Mouse (Mus musculus): Measurements from ENCODE around the gene Klk14. TPM values are rescaled to one million over a fixed set of nuclear protein-coding genes. Genes with fewer than 3 reads are reported as not detected.
"Not testable (repeated sequence)": the region's sequence is repeated elsewhere in the genome, so short reads cannot be mapped to it uniquely, and the experiment has no call there.

Gene Klk14
- total and polyA plus RNA-seq, 2 experiments from 2014 or later = not detected

DNA sequence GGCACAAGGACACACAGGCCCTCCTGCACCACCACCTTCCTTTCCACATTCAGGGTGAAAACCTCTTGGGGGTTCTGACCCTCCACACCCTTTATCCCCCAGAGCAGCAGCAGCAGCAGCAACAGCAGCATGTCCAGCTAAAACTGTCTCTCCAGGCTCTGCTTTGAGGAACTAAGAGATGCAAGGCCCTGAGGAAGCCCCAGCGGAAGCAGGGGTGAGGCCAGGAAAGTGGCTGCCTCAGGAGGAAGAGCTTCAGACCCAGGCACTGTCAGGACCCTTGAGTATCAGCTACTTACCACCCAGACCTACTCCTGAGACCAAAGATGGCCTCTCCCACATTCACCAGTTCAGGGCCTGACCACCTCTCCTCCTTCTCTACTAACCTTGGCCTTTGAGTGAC, 30.2 kb upstream of the Klk14 start, which contains the start of gene Siglece:
Gene Siglece (minus strand): TSS at position 160 of the 400 bp plus-strand sequence.
- Histone ChIP-seq H3K36me3 (replicated peaks; ENCODE audit: control insufficient read depth, insufficient read depth, low read length) (no peaks in the 10 kb centered on the region), H3K4me2 (ENCODE audit: low read depth, low read length) (no peak within 1 kb of the TSS), H3K4me1 (ENCODE audit: control insufficient read depth, insufficient read depth) (no peaks in the 10 kb centered on the region), H3K9me3 (replicated peaks; ENCODE audit: control insufficient read depth, low read length) (no peaks in the 10 kb centered on the region), H3K27me3 (ENCODE audit: control insufficient read depth, insufficient read depth, low read length) (no peaks in the 10 kb centered on the region), H3K9ac (replicated peaks; ENCODE audit: low read depth, low read length) (no peak within 1 kb of the TSS), H3K27ac (ENCODE audit: low read depth) (no peak within 1 kb of the TSS), H3K4me3 (ENCODE audit: low read depth, low read length) (no peak within 1 kb of the TSS)
- DNase-seq (ENCODE audit: low spot score) (no peak), ATAC-seq (ENCODE audit: insufficient read depth, low read depth) (no peak)
- 65% methylated on average over 1 of the region's 1 CpGs for WGBS
- TF ChIP-seq EP300 (IDR thresholded peaks at IDR 0.05; ENCODE audit: low read depth) (no peak), CTCF (IDR thresholded peaks at IDR 0.05; ENCODE audit: low read depth) (no peak)

DNA sequence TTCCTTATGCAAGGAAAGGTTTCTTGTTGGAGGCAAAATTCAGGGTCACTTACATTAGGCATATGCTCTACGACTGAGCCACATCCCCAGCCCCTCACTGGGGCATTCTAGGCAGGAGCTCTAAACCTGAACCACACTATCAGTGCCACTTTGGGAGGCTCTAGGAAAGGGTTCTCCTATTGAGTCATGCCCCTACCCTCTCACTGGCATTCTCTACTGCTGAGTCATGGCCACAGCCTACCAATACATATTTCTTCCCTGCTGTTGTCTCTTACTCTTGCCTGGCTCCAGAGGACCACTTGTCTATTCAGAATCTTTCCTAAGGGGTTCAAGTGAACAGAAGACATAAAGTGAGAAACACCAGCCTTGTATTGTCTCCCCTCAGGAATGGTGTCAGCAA, 27.4 kb upstream of the Klk14 start:
- ATAC-seq (ENCODE audit: insufficient read depth, low read depth) (no peak), DNase-seq (ENCODE audit: low spot score) (no peak)
- H3K27ac ChIP-seq (ENCODE audit: low read depth) = no peak overlapping the region
- H3K4me2 ChIP-seq (ENCODE audit: low read depth, low read length) = no peak overlapping the region
- H3K4me1 ChIP-seq (ENCODE audit: control insufficient read depth, insufficient read depth) = no peaks in the 10 kb centered on the region
- no peak overlapping the region for H3K4me3 ChIP-seq (ENCODE audit: low read depth, low read length)
- 59% methylated on average over 1 of the region's 1 CpGs for WGBS
- H3K9me3 ChIP-seq (replicated peaks; ENCODE audit: control insufficient read depth, low read length) = no peaks in the 10 kb centered on the region
- TF ChIP-seq EP300 (IDR thresholded peaks at IDR 0.05; ENCODE audit: low read depth) = no peak
- TF ChIP-seq CTCF (IDR thresholded peaks at IDR 0.05; ENCODE audit: low read depth) = no peak
- no peaks in the 10 kb centered on the region for H3K27me3 ChIP-seq (ENCODE audit: control insufficient read depth, insufficient read depth, low read length)
- H3K9ac ChIP-seq (replicated peaks; ENCODE audit: low read depth, low read length) = no peak overlapping the region
- no peaks in the 10 kb centered on the region for H3K36me3 ChIP-seq (replicated peaks; ENCODE audit: control insufficient read depth, insufficient read depth, low read length)

DNA sequence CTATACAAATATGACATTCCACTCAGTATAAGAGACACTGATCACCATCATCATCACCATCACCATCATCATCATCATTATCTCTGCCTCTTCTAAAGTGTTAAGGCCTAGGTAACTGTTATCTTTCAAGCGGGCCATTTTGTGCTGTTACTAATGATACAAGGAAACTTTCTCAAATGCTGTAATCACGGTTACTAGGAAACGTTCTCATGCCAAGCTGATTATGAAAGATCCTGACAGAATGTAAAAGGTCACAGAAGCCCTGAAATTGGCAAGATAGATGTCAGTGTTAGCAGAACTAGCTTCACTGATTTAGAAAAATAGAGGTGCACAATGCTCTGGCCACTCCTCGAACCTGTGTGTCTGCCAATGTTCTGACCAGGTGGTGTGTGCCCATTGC, 23.0 kb upstream of the Klk14 start:
- H3K9ac ChIP-seq (replicated peaks; ENCODE audit: low read depth, low read length); H3K36me3 ChIP-seq (replicated peaks; ENCODE audit: control insufficient read depth, insufficient read depth, low read length); H3K4me1 ChIP-seq (ENCODE audit: control insufficient read depth, insufficient read depth); DNase-seq (ENCODE audit: low spot score); H3K4me3 ChIP-seq (ENCODE audit: low read depth, low read length); H3K9me3 ChIP-seq (replicated peaks; ENCODE audit: control insufficient read depth, low read length); H3K27ac ChIP-seq (ENCODE audit: low read depth); H3K4me2 ChIP-seq (ENCODE audit: low read depth, low read length); ATAC-seq (ENCODE audit: insufficient read depth, low read depth); H3K27me3 ChIP-seq (ENCODE audit: control insufficient read depth, insufficient read depth, low read length): not testable (repeated sequence)
- WGBS = 72% methylated on average over 4 of the region's 4 CpGs

DNA sequence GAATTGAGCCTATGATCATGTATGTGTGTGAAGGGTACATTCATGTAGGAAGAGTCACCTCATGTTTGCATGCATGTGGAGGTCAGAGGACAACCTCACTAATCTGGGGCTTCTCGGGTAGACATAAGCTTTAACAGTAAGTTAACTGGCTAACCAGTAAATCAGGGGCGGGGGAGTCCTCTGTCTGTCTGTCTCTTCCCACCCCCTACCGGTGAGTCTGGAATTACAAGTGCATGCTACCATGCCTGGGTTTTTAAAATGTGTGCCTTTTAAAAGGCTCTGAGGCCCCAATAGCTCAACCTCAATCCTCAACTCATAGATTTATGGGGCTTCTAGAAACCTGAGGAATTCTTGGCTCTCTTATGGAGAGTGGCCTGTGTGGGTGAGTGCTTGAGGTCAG, 21.6 kb upstream of the Klk14 start:
- no peak overlapping the region for H3K4me2 ChIP-seq (ENCODE audit: low read depth, low read length)
- ATAC-seq (ENCODE audit: insufficient read depth, low read depth) (no peak), DNase-seq (ENCODE audit: low spot score) (no peak)
- H3K4me3 ChIP-seq (ENCODE audit: low read depth, low read length) = no peak overlapping the region
- H3K27ac ChIP-seq (ENCODE audit: low read depth) = no peak overlapping the region
- no peaks in the 10 kb centered on the region for H3K27me3 ChIP-seq (ENCODE audit: control insufficient read depth, insufficient read depth, low read length)
- H3K4me1 ChIP-seq (ENCODE audit: control insufficient read depth, insufficient read depth) = peaks cover 9% of the 10 kb centered on the region
- no peak for TF ChIP-seq EP300 (IDR thresholded peaks at IDR 0.05; ENCODE audit: low read depth)
- TF ChIP-seq CTCF (IDR thresholded peaks at IDR 0.05; ENCODE audit: low read depth) = no peak
- no peak overlapping the region for H3K9ac ChIP-seq (replicated peaks; ENCODE audit: low read depth, low read length)
- 19% methylated on average over 3 of the region's 3 CpGs for WGBS
- H3K36me3 ChIP-seq (replicated peaks; ENCODE audit: control insufficient read depth, insufficient read depth, low read length) = no peaks in the 10 kb centered on the region
- no peaks in the 10 kb centered on the region for H3K9me3 ChIP-seq (replicated peaks; ENCODE audit: control insufficient read depth, low read length)

DNA sequence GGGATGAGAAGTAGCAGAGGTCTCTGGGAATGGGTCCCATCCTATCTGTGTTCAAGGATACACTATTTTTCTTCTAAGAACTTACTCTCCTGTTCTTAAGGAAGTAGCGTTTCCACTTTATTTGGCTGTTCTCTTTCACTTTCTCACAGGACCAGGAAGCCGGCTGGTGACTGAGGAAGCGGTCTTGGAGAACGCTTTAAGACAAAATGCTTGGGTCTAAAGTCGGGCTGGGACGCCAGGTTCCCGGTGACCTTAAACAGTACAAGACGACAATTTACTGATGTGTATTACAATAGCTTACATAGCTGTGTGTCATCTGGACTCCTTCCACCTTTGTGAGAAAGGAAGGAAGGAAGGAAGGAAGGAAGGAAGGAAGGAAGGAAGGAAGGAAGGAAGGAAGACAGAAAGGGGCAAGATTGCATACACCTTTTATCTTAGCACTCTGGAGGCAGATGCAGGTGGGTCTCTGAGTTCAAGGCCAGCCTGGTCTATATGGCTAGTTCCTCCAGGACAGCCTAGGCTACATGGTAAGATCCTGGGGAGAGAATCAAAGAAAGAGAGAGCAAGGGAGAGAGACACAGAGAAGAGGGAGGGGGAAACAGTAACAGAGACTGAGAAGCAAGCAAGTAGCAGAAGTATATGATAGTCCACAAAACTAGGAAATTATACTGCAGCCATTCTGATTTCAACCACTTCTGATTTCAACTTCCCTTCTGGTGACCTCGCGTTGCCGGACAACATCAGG, 19.0 kb upstream of the Klk14 start:
- Histone ChIP-seq H3K27me3 (ENCODE audit: control insufficient read depth, insufficient read depth, low read length) (no peaks in the 10 kb centered on the region), H3K4me2 (ENCODE audit: low read depth, low read length) (peak overlapping the region; percentile 82; the same call in 1 of the 2 replicates), H3K9ac (replicated peaks; ENCODE audit: low read depth, low read length) (no peak overlapping the region), H3K27ac (ENCODE audit: low read depth) (peak overlapping the region; percentile 12; the same call in 1 of the 2 replicates), H3K9me3 (replicated peaks; ENCODE audit: control insufficient read depth, low read length) (no peaks in the 10 kb centered on the region), H3K36me3 (replicated peaks; ENCODE audit: control insufficient read depth, insufficient read depth, low read length) (peaks cover 15% of the 10 kb centered on the region), H3K4me1 (ENCODE audit: control insufficient read depth, insufficient read depth) (peaks cover 9% of the 10 kb centered on the region), H3K4me3 (ENCODE audit: low read depth, low read length) (peak overlapping the region; percentile 64)
- 66% methylated on average over 11 of the region's 11 CpGs for WGBS
- no peak for DNase-seq (ENCODE audit: low spot score)
- 0 out of 2 replicates have a peak, but pooled peaks have one; percentile 2 for ATAC-seq (ENCODE audit: insufficient read depth, low read depth)
- TF ChIP-seq CTCF (IDR thresholded peaks at IDR 0.05; ENCODE audit: low read depth) (no peak), EP300 (IDR thresholded peaks at IDR 0.05; ENCODE audit: low read depth) (no peak)

Data from heart, postnatal 0 days (tissue).